Mouse (Mus musculus) ES-E14 (cell line): ENCODE data around the gene Il10.

ENCODE experiments used
- CHD2 ChIP-seq: IDR thresholded peaks from 2 replicates; pipeline ENCODE4 v1.6.1; 2014; ENCODE audit warnings: mild to moderate bottlenecking, low read depth, low read length, inconsistent platforms
- HCFC1 ChIP-seq: IDR thresholded peaks from 2 replicates; pipeline ENCODE4 v1.6.1; 2012; ENCODE audit warnings: low read length, inconsistent platforms, borderline replicate concordance; ENCODE audit not compliant: insufficient read depth
- MAFK ChIP-seq: IDR thresholded peaks from 2 replicates; pipeline ENCODE4 v1.6.1; 2014; ENCODE audit warnings: mild to moderate bottlenecking, low read depth, low read length, inconsistent platforms; ENCODE audit not compliant: insufficient read depth
- ZC3H11A ChIP-seq: IDR thresholded peaks from 2 replicates; pipeline ENCODE4 v1.6.1; 2012; ENCODE audit warnings: low read depth, mild to moderate bottlenecking, inconsistent platforms, low read length, borderline replicate concordance
- ZNF384 ChIP-seq: IDR thresholded peaks from 2 replicates; pipeline ENCODE4 v1.6.1; 2012; ENCODE audit warnings: low read depth, low read length, inconsistent platforms

DNA sequence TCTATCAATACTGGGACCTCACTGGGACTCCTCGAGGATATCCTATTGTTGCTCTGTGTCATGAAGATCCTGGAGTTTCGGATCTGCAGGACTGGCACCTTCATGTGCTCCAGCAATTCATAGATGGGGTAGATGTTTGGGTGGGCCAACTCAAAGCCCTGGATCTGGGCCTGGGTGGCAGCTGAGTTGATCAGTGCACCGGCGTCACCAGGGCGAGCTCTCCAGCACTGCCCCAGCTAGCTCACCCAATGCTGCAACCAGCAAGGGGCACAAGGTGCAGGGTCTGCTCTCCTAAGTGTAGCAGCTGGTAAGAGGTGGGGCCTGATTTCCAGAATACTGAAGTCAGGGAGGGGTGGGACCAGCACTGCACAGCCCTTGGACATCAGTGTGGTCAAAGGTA is 32.6 kb upstream of the Il10 start:
- TF ChIP-seq MAFK = no peak
- TF ChIP-seq HCFC1 = no peak
- no peak for TF ChIP-seq ZC3H11A
- no peak for TF ChIP-seq ZNF384
- TF ChIP-seq CHD2 = no peak
